Mouse (Mus musculus): ENCODE results near the gene Nfatc3.

Nfatc3 gene

DNA sequence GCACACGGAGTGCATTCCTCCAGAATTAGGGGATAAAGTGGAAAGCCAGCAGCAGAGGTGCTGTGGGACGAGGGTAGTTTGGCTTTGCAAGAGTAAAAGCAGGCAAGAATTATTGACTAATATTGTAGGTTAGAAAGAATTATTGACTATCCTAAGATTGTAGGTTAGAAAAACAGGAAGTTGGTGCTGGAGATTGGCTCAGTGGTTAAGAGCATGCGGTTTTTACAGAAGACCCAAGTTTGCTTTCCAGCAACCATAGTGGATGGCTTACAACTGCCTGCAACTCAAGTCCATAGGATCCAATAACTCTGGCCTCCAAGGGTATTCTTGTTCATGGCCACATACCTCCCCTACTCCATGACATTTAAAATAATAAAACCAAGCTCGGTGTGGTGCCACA, 87.4 kb downstream of the Nfatc3 start:
- no peak for DNase-seq (ENCODE audit: low spot score in 2 of 2)

DNA sequence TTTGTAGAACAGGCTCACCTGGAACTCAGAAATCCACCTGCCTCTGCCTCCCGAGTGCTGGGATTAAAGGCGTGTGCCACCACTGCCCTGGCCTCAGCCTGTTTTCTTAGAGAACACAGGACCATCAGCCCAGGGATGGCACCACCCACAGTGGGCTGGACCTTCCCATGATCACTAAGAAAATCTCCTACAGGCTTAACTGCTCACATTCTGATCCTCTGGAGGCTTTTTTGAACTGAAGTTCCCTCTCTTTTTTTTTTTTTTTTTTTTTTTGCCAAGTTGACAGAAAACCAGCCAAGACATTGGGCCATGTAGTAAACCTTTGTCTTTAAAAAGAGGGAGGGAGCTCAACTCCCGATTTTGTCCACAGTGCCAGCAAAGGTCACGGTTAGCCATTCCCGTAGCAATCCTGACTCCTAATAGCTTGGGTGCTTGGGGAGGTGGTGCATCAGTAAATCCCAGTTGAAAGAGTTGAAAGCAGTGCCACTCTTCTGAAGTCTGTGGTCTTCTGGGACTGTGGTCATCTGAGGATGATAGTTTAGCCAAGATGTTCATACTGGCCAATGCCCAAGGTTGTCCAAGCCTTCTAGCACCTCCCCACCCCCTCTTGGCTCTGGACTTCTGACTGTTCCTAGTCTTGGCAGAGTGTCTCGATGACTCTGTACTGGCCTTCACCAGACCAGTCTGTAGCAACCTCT, 89.4 kb downstream of the Nfatc3 start:
- no peak for DNase-seq (ENCODE audit: low spot score in 2 of 2)

DNA sequence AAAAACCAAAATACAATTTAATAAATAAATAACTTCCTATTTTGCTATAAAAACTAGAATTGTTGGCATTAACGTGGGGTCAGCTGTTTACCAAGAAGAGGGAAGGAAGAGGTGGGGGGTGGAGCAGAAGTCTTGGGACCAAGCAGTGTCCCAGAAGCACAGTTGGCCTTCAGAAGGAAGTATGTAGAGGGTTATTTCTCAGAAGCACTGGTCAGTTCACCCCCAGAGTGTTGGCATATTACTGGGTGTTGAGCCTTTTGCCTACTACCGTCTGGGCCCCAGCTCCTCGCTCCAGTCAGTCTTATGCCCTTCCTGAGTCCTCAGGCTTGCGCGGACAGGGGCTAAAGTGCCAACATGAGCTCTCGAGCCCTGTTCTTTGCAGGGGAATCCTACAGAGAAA, 90.4 kb downstream of the Nfatc3 start:
- DNase-seq (ENCODE audit: low spot score in 2 of 2) = no peak

DNA sequence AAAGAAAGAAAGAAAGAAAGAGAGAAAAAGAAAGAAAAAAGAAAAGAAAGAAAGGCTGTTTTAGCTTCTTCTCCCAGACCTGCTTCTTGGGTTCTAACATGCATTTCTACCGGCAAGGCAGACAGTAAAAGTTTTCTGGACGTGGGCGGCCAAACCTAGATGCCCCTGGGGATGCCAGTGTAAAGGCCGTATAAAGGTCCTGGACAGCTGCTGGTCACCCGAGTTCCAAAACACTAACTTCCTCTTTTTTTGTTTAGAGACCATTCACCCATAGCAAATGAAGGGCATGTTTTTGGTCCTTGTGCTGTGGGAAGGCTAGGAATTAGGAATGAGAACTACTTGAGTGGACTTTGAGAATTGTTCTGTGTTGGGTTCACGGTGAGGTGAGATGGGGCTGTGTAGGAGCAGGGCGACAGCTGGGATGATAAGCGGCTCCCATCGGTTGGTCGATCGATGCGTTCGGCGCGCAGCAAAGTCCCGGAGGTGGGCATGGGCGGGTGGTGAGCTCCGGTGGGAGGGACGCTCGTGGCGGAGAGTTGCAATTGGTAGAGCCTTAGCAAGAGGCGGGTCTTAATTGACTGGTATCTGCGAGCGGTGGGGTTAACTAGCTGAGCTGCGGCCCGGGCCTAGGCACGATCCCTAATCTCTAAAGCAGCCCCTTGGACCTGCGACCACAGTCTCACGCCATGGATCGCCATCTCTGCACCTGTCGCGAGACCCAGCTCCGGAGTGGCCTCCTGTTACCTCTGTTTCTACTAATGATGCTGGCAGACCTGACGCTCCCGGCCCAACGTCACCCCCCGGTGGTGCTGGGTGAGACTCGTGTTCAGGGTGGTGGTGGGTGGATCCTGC, 91.4 kb downstream of the Nfatc3 start, which contains the start of gene Pla2g15:
Gene Pla2g15, plus strand, starts transcription at position 599 of the 852 bp plus-strand sequence.
- peak; percentile 84 to 91 for DNase-seq (ENCODE audit: low spot score in 2 of 2)

DNA sequence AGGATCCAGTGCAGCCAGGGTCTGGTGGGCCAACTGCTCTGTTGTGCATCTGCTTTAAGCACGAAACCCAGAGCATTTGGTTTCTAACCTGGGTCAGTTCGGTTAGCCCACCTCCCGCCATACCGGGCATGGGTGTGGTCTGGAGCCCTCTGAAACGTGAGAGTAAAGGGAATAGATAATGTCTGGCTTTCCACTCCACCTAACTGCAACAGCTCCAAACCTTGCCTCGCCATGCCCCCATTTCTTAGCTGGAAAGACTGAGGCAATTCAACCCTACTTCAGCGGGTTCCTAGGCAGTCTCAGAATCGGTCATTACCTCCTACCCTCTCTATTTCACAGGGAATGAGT, 92.0 kb downstream of the Nfatc3 start:
- DNase-seq (ENCODE audit: low spot score in 2 of 2) = no peak

DNA sequence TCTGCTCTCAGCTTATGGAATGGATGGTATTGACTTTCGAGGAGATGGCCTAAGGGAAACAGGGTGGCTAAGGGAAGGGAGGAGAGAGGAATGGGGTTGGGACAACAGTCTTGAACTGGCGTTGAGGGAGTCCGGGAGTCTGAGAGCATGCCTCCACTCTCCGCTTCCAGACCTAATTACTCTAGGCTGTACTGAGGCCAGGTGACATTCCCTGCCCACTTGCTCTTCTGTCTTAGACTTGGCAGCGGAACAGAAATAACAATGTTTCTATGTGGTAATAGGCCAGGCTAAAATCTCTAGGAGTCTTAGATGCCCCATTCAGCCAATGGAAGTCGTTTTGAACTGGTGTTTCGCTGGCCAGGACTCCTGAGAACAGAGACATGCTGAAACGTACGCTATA, 92.4 kb downstream of the Nfatc3 start:
- no peak for DNase-seq (ENCODE audit: low spot score in 2 of 2)

DNA sequence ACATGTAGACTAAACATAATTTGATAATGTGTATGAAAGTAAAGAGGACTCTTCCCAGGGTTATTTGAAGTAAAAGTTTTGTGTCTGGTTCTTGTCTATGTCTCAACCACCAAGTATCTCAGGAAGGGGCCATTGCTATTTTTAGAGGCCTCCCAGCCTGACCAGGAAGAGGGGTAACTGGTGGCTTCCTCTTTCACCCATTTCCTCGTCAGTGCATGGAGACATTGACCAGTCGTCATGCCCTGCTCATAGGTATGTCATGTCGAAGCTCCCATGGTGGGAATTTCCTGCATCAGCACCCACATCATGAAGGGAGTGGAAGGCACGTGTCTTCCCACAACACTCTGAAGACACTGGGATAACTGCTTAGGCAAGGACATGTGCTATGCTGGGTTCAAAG, 94.2 kb downstream of the Nfatc3 start:
- no peak for DNase-seq (ENCODE audit: low spot score in 2 of 2)

DNA sequence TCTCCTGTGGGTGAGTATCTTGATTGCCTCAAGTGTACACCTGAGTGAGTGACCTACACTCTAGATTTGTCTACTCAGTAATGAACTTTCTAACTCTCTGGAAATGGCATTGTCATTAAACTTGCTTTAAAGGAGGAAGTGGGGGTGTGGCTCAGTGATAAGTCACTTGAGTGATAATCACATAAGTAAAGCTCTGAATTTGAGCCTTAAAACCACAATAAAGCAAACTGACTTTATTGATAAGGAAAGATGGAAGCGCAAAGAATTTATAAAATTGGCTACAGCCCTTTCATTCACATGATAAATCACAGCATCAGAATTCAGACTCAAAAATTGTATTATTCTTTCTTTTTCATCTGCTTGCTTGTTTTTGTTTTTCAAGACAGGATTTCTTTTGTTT, 98.8 kb downstream of the Nfatc3 start:
- no peak for DNase-seq (ENCODE audit: low spot score in 2 of 2)

DNA sequence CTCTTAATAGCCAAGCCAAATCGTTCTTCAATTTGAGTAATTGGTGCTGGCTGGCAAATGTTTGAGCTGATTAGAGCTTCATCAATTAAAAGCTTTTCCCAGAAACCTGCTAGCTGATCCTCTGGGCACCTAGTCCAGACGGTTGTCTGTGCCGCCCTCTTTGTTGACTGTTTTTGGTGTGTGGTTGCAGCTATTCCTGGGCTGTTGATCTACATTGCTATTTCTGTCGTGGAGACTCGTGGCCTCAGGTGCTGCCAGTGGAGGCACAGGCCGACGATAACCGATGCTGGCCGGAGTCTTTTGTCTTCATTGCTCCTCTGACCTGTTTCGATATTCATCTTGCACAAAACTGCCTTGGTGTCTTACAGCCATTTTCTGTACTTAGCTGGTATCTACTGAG, 99.7 kb downstream of the Nfatc3 start:
- DNase-seq (ENCODE audit: low spot score in 2 of 2) = no peak

DNA sequence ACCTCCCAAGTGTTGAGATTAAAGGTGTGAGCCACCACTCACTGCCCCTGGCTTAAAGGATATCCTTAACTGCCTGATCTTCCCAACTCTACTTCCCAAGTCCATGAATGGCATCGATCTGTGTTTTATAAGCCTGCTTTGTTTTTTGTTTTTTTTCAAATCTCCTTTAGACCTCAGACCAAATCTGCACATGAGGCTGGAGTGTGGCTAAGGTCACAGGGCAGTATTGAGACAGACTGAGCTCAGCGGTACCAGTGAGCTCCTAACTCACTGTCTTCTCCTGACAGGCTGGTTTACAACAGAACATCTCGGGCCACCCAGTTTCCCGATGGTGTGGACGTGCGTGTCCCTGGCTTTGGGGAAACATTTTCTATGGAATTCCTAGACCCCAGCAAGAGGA, 101.2 kb downstream of the Nfatc3 start:
- DNase-seq (ENCODE audit: low spot score in 2 of 2) = no peak

DNA sequence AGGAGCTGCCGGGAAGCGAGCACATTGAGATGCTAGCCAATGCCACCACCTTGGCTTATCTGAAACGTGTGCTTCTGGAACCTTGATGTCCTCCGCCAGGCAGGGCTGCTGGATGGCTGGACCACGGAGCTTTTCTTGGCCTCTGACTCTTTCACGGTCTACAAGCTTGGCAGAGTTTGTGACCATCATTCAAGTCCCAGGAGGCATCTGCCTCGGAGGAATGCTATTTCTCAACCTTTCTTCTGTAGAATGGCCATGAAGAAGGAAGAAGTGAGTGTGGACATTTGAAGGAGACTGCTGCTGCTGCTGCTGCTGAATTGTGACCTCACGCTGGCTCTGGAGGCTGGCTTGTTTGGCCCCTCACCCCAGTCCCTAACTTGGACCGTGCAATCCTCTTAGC, 104.6 kb downstream of the Nfatc3 start:
- no peak for DNase-seq (ENCODE audit: low spot score in 2 of 2)

DNA sequence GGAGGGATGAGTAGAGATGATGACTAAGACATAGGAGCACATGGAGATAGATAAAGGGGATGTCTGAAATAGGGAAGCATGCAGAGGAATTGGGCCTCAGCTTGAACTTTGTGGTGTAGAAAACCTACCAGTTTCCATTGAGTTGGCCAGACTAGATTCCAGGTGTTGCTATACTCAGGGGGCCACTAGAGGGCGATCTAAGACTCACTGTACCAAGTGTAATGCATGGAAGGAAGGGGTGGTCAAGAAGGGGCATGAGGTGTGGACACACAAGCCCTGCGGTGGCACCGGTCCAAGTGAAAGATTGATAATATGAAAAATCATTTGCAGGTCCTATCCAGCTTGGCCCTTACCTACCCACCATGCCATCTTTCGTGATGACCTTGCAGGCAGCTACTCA, 106.8 kb downstream of the Nfatc3 start:
- peak; percentile 67 to 71 for DNase-seq (ENCODE audit: low spot score in 2 of 2)

DNA sequence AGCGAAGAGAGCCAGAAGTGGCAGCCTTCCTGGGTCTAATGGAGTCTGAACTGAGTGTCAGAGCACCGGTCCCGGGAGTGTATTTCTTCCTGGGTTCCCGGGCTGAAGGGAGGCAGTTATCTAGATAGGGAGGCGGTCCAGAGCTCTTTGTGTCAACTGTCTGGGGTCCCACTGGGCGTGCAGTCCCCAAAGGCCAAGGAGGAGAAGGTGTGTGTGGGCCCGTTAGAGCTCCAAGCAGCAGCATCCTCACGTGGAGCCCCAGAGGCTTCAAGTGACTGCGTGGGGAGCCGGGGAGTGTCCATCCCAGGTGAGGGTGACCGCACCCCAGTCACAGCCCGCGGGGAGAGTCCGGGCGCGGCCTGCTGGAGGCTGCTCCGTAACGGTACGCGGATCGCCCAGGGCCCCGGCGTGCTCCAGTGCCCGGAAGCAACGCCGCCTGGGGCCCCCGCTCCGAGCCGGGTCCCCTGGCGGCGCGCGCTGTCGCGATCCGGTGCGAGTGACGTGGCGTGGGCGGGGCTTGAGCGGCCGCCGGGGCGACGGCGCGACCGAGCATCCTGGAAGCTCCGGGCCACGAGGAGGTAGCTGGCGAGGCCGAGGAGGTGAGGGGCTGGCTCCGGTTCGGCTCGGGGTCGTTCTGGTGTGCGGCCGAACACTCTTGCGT, 109.8 kb downstream of the Nfatc3 start, which contains the start of gene Slc7a6:
Gene Slc7a6, plus strand, starts transcription at position 502 of the 661 bp plus-strand sequence.
- peak; percentile 72 to 85 for DNase-seq (ENCODE audit: low spot score in 2 of 2)

DNA sequence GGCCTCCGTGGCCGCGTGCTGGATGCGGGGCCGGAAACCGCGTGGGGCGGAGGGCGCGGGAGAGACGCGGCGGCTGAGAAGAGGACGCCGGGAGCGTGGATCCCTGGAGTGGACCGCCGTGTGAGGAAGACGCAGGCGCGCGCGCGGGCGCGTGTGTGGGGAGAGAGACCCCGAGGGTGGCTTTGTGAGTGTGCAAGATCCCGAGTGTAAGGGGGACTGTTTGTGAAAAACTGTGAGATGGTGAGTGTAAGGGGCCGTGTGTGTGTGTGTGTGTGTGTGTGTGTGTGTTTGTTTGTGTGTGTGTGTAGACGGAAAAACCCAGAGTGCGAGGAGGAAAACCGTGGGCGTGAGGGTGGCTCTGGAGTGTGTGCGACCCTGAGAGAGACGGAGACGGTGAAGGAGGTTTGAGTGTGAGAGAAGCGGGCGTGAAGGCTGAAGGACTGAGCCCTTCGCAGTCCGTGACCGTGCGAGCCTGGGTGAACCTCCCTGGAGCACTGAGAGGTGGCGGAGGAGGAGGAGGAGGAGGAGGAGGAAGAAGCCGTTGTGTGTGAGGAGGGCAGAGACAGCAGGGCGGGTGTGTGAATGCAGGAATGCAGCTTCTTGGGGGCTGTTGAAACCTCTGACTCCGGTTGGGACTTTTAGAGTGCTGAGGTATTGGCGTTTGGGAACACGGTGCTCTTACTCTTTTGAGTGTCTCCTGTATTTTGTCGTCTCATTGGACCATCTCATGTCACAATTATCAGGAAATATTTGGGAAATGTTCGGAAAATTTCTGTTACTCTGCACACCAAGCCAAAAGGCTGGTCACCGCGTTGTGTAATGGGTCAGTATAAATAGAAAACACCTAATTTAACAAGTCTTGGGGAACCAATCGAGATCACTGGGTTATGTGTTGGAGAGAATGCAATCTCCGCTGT, 110.6 kb downstream of the Nfatc3 start:
- DNase-seq (ENCODE audit: low spot score in 2 of 2) = peak in 1 of 2 experiments; percentile 22

DNA sequence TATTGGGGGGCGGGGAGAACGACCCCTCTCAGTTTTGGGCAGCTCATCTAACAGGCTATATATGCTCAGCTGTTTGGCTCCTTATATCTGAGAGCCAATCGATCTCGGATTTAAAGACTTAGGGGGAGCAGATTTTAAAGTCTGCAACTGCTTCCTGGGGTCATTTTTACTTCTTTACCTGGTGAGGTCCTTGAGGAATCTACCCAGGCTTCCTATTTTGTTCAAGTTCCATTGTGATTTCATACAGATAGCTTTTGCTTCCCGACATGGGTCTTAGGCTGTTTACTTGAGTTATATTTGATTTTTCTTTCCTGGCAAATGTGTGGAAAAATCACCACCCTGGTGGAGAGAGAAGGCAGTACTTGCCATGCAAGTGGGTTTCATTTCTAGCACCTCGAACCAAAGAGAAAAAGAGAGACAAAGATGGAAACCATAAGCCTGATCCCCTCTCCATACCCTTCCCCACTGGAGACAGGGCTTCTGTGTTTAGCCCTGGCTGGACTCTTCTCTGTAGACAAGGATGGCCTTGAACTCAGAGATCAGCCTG, 111.4 kb downstream of the Nfatc3 start:
- no peak for DNase-seq (ENCODE audit: low spot score in 2 of 2)

DNA sequence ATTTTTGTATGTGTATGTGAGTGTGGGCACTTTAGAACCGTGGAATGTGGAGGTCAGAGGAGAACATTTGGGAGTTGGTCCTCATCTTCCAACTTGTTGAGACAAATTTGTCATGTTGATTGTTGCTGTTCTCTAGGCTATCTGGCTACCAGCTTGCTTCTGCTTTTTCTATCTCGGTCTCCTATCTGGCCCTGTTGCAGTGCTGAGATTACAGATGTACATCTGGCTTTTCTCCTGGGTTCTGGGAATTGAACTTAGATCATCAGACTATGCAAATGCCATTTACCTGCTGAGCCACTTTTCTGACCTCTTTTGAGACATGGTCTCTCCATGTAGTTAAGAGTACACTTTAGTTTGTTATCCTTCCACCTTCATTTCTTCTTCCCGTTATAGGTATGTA, 114.9 kb downstream of the Nfatc3 start:
- DNase-seq (ENCODE audit: low spot score in 2 of 2) = no peak

DNA sequence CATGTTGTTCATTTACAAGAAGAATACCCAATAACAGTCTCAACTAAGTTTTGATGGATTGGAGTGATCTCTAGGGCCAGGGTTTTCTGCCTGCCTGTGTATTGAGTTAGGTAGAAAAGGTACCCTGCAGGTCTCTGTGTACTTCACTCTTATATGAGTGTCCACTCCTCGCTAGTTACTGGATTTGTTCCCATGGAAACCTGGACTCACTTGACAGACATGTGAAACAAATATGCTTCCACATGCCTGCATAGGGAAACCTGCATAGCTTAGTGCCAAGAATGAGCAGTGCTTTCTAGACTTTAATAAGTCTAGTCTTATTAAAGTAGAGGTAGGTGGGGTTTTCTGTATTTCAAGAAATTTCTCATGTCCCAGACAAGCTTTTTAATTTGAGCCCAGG, 118.3 kb downstream of the Nfatc3 start:
- no peak for DNase-seq (ENCODE audit: low spot score in 2 of 2)

DNA sequence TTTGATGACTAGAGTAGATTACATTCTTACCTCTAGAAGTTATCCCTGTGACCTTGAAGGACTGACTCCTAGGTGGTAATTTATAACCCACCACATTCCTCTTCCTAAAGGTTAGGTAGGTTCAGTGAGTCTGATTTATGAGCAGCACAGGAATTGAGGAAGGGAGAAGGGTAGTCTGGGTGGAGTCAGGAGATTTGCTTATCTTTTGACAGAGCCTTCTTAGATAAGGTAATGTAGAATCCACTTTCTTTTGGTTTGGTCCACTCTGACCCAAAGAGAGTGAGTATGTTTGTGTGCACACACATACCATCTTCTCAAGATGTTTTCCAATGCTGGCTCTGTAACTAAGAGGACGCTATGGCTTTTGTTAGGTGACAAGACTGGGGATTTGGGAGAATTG, 119.0 kb downstream of the Nfatc3 start:
- DNase-seq (ENCODE audit: low spot score in 2 of 2) = no peak

DNA sequence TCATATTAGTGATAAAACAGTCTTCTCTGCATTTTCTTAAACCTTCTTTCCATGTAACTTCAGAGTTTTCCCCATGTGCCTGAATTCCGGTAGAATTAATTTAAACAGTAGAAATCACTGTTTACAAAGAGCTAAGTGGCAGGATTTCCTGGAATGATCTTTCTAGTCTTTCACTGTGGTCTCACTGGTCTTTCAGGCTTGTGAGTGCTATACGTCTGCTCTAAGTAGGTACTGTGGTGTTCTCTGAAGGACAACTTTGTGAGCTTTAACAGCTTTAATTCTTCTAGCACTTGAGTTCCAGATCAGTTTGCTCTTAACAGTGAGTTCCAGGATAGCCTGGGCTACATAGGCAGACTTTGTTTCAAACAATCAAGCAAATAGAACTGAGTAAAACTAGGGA, 119.8 kb downstream of the Nfatc3 start:
- no peak for DNase-seq (ENCODE audit: low spot score in 2 of 2)

Measured in natural killer cell, adult 2 months (primary cell).